Mouse (Mus musculus) forelimb bud, embryonic 11.5 days (tissue): ENCODE measurements around the gene Ern2.
A peak's percentile ranks its signal among the peaks of the same experiment; 100 is the strongest.

Experiments
- DNase-seq: peaks from one replicate; pipeline ENCODE4 v3.0.0-alpha.2; 2012; ENCODE audit warnings: low read depth, low spot score

Gene Ern2

GRCm38 (mm10) chr7:122158915-122159902 is 26.8 kb downstream of the Ern2 start, which contains the start of gene Plk1:
TSS of gene Plk1 (plus strand) at chr7:122159439.
- peak; percentile 89 for DNase-seq

DNA sequence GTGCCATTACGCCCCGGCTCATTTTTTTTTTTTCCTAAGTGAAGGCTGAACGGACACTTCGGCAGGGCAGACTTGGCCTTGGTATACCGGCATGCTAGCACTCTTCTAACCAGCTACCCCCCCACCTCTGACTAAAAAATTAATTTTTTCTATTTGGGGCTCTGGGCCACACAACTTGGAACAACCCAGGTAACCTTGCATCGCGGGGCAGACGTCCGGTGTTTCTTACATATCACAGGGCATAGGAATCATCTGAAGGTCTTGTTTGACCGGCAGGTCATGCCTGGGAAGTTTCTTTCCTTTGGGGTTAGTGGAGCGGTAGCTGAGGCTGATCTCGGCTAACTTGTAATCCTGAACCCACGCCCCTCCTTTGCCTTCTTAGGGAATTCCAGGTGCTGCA is 27.5 kb downstream of the Ern2 start:
- DNase-seq: no peak

DNA sequence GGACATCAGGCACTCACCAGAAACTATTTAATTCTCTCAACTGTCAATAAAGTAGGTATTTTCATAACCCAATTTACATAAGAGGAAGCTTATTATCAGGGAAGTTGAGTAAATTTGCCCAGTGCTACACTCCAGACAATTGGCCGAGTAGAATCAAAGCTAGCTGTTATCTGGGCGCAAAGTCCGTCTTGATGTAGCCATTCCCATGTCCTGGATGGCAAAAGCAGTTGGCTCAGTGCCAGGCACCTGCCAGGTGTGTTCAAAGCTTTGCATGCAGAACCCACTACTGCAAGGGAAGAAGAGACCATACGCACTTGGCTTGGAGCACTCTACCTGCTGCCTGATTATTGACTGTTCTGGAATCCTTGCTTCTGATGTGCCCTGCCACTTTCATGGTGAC is 33.5 kb downstream of the Ern2 start:
- no peak for DNase-seq

DNA sequence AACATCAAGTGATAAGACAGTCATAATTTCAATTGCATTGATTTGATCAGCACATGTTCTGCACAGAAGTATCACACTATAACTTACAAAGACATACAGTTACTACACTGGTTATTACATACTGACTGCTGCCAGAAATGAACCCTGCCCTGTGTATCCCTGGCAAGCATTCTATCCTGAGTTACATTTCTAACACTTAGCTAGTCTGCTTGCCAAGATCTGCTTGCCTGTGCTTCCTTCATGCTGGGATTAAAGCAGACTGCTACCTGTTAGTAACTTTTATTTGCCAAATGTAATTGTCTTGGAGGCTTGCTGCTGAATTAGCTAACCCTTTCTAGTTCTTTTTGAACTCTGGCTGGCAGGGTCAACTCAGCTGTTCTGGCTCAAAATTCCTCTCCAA is 45.0 kb downstream of the Ern2 start:
- DNase-seq: no peak

- no peak for DNase-seq
These were observed 47.8 kb downstream of the Ern2 start for GRCm38 (mm10) chr7:122138190-122138589.

- DNase-seq: no peak
These were observed 48.9 kb downstream of the Ern2 start for GRCm38 (mm10) chr7:122137071-122137470.

DNA sequence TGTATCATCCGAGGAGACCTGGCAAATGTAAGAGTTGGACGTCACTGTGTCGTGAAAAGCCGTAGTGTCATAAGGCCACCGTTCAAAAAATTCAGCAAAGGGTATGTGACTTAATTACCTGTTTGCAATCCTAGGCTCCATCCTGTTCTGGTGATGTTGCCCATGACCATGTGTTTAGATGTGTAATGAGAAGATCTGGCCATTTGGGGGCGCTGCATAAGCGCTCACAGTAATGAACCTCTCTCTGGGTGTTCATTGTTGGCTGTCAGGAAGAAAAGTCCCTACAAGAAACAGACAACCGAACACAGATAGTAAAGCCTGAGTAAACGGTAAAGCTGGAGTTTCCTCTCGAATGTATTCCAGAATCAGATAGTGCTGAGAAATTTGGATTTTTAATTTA is 50.9 kb downstream of the Ern2 start:
- peak; percentile 12 for DNase-seq

DNA sequence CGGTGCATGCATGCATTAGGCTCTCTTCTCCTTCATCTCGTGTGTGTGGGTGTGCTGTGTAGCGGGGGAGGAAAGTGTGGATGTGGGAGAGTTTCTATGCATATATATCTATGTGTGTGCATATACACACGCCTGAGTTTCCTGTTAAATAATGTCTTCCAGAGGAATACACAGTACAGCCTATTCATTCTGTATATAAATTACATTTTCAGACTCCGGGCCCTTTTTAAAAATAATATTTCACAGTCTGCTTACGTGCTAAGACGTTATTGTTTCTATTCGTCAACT is 52.7 kb downstream of the Ern2 start:
- no peak for DNase-seq

- DNase-seq: peak; percentile 99
These were observed 53.3 kb downstream of the Ern2 start, which contains the start of the genes Palb2 and Dctn5 for GRCm38 (mm10) chr7:122132497-122133337. TSS of gene Palb2 (minus strand) at chr7:122132985. TSS of gene Dctn5 (plus strand) at chr7:122133041.

- no peak for DNase-seq
These were observed 54.2 kb downstream of the Ern2 start for GRCm38 (mm10) chr7:122131834-122132233.

GRCm38 (mm10) chr7:122126946-122127345 is 59.1 kb downstream of the Ern2 start:
- DNase-seq: no peak

DNA sequence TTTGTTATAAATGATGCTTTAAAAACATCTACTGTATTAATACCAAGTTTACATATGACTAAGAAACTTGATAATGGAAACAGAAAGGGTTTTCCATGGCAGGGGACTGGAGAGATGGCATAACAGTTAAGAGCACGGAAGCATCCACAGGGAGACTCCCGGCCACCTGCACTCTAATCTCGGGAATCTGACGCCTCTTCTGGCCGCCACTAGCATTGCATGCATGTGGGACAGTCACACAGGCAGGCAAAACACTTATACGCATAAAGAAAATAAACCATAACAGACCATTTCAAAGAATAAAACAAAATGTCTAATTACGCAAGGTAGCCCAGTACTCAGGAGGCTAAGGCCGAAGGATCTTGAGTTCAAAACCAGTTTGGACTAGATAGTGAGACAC is 60.4 kb downstream of the Ern2 start:
- no peak for DNase-seq

DNA sequence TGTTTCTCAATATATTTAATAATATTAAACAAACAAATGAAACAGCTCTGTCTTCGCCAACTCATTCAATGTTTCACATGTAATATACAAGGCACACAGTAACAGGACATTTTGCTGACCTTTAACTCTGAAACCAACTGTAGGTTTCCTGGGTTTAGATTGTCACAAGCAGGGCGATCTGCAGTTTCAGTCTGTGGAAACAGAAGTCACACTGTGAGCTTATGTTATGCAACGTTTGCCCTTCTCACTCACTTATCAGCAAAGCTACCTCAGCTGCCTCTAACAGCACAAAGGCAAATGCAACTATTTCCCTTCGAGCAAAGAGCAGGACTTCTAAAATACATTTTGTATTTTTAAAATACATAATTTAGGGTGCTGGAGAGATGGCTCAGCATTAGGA is 62.5 kb downstream of the Ern2 start:
- DNase-seq: no peak
